Mouse (Mus musculus) left cerebral cortex, adult 8-10 months (tissue): ENCODE measurements around the gene Gm20425. TPM values are rescaled to one million over a fixed set of nuclear protein-coding genes. Genes with fewer than 3 reads are reported as not detected.
"Not testable (repeated sequence)": the region's sequence is repeated elsewhere in the genome, so short reads cannot be mapped to it uniquely, and the experiment has no call there.

Experiments
- DNase-seq, 2 experiments: peaks; one replicate each; pipeline ENCODE4 v3.0.0; 2022; ENCODE audit warnings: low spot score in 2 of 2
- total RNA-seq, 4 experiments: library from RNA; stranded (reverse); gene quantifications; 2 replicates each; pipeline ENCODE4 v1.2.4; 2022

The Gm20425 gene
- total RNA-seq, 4 experiments from 2014 or later, result 8.8 to 15.2 (median 12.5) TPM

GRCm38 (mm10) chr9:103155158-103155557 is 74.9 kb downstream of the Gm20425 start:
- not testable (repeated sequence) for DNase-seq

- no peak for DNase-seq
These were observed 75.5 kb downstream of the Gm20425 start for GRCm38 (mm10) chr9:103154568-103154967.

GRCm38 (mm10) chr9:103153286-103153685 is 76.8 kb downstream of the Gm20425 start:
- no peak for DNase-seq

- DNase-seq, result no peak
These were observed 80.9 kb downstream of the Gm20425 start for GRCm38 (mm10) chr9:103149074-103149799.

GRCm38 (mm10) chr9:103147103-103147502 is 83.0 kb downstream of the Gm20425 start:
- no peak for DNase-seq

GRCm38 (mm10) chr9:103146703-103147102 is 83.4 kb downstream of the Gm20425 start:
- no peak for DNase-seq

- DNase-seq, result no peak
These were observed 83.8 kb downstream of the Gm20425 start for GRCm38 (mm10) chr9:103146257-103146656.

- DNase-seq, result no peak
These were observed 84.8 kb downstream of the Gm20425 start for GRCm38 (mm10) chr9:103145351-103145750.

- no peak for DNase-seq
These were observed 86.2 kb downstream of the Gm20425 start for GRCm38 (mm10) chr9:103143881-103144280.

- no peak for DNase-seq
These were observed 88.8 kb downstream of the Gm20425 start for GRCm38 (mm10) chr9:103141266-103141665.

- no peak for DNase-seq
These were observed 89.7 kb downstream of the Gm20425 start for GRCm38 (mm10) chr9:103140384-103140783.

Other genes with a start within 250 kb of the Gm20425 start
- gene Slco2a1, start 241.6 kb downstream of the Gm20425 start, total RNA-seq, result under 1 TPM; 0.72 to 0.98 (median 0.85) TPM
- 100 to 1,000 TPM; 503 to 577 (median 528) TPM for gene Rab6b, start 118.5 kb downstream of the Gm20425 start, total RNA-seq
- gene Srprb, start 28.2 kb downstream of the Gm20425 start, total RNA-seq, result 10 to 100 TPM; 17.5 to 18.8 (median 17.9) TPM
- 100 to 1,000 TPM; 378 to 495 (median 418) TPM for gene Trf, start 137 bp upstream of the Gm20425 start, total RNA-seq
- 1 to 10 TPM in 2 of 4 experiments, not detected in 2; 1.0 to 1.2 TPM for gene 1300017J02Rik, start 74.8 kb upstream of the Gm20425 start, total RNA-seq
- gene Topbp1, start 74.9 kb upstream of the Gm20425 start, total RNA-seq, result 10 to 100 TPM; 17.9 to 20.9 (median 19.4) TPM
- gene Cdv3, start 135.5 kb upstream of the Gm20425 start, total RNA-seq, result 10 to 100 TPM; 73.2 to 87.3 (median 76.9) TPM